Mouse (Mus musculus) gastrocnemius, postnatal 25 days (tissue): ENCODE results near the gene B4galnt3. TPM values are rescaled to one million over a fixed set of nuclear protein-coding genes. Genes with fewer than 3 reads are reported as not detected.

Experiments
- DNase-seq: peaks from one replicate; pipeline ENCODE4 v3.0.0; 2022
- total RNA-seq, 2 experiments: library from RNA; stranded (reverse); gene quantifications; 1 replicate in 1 of 2; 2 replicates in 1 of 2; pipeline ENCODE4 v1.2.3; 2021

Gene B4galnt3
- total RNA-seq, 2 experiments from 2014 or later = 1.4 to 1.5 TPM

GRCm38 (mm10) chr6:120185756-120186155, 108.6 kb downstream of the B4galnt3 start:
- DNase-seq = no peak

DNA sequence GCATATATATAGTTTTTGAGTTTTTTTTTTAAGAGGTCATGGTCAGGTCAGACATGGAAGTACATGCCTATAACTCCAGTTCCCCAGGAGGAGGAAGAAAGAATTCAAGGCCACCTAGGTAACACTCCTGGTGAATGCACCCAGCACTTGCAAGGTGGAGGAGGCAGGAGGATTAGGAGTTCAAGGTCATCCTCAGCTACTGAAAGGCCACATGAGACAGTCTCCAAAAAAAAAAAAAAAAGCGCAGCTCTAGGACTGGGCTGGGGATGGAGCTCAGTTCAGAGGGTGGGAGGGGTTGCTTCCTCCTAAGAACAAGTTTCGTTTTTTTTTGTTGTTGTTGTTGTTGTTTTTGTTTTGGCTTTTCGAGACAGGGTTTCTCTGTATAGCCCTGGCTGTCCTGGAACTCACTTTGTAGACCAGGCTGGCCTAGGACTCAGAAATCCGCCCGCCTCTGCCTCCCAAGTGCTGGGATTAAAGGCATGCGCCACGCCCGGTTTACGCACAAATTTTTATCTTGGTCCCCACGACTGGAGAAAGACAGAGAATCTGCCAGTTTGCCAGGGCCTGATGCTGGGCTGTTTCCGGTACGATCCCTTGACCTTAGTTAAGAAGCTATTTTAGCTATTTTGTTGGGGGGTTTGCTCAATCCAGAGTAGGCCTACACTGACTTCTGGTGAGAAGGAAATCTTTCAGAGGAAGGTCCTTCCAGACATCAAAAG, 109.2 kb downstream of the B4galnt3 start:
- DNase-seq = no peak

- DNase-seq = peak; percentile 65
These were observed 110.6 kb downstream of the B4galnt3 start for GRCm38 (mm10) chr6:120183771-120184170.

GRCm38 (mm10) chr6:120182160-120182559, 112.2 kb downstream of the B4galnt3 start:
- DNase-seq = peak; percentile 74

GRCm38 (mm10) chr6:120180492-120180891, 113.9 kb downstream of the B4galnt3 start:
- DNase-seq = no peak

DNA sequence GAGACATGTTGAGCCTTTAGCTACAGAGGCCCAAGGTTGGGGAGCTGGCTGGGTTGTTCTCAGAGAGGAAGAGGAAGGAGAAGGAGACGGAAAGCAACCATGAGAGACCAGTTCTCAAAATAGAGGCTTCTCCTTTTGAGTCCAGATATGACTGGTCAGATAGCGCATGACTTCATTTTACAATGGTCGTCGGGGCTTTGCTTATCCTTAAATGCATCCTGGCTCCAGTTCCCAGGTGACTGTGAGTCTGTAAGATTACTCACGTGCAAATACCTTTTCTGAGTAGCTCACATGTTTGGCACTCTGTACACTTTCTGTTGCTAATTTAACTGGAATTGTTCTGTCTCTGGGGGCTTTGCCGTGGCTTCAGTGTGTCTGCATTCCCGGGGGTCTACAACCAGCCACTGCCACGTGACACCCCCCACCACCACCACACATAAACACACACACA, 114.6 kb downstream of the B4galnt3 start:
- no peak for DNase-seq

- DNase-seq = no peak
These were observed 115.2 kb downstream of the B4galnt3 start for GRCm38 (mm10) chr6:120179044-120179755.

- DNase-seq = no peak
These were observed 118.7 kb downstream of the B4galnt3 start for GRCm38 (mm10) chr6:120175650-120176049.

- DNase-seq = peak; percentile 51
These were observed 119.7 kb downstream of the B4galnt3 start for GRCm38 (mm10) chr6:120174602-120175115.

DNA sequence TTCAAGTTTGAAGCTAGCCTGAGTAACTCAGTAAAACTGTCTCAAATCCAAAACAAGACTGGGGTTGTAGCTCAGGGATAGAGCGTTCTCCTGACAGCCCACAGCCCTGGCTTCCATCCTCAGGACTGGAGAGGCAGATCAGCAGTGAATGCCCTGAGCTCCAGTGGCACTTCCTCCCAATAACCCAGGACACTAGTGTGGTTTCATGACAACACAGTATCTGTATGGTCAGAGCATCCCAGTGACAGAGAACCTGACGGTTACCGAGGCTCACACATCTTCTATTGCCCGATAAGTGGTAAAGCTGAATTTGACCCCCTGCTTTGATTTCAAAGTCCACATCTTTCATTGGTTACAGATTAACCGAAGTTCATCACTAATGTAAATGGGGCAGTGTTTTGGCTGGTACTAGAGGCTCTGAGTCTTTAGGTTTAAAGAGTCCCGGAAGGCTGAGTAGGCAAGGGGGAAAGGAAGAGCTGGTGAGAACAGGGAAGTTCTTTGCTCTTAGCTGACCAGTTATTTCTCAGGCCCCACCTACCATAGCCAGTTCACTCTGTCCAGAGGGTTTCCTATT, 120.2 kb downstream of the B4galnt3 start:
- DNase-seq = no peak

GRCm38 (mm10) chr6:120172294-120173017, 121.9 kb downstream of the B4galnt3 start:
- no peak for DNase-seq

DNA sequence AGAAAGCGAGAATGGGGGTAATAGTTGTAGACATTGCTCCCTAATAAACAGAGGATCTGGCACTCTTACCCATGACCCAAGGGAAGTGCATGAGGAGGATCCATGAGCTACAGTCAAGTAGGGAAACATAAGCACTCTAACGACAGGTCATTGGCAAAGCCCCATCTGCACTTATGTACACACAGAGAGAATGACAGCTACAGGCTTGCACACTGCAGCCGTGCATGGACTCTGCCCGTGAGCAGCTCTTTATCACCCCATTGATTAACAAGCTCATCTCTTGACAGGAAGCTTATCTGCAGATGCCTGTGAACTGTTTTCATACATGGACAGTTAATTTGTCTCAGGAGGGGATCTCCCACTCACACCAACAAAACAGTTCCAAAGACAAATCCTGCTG, 126.8 kb downstream of the B4galnt3 start:
- no peak for DNase-seq

DNA sequence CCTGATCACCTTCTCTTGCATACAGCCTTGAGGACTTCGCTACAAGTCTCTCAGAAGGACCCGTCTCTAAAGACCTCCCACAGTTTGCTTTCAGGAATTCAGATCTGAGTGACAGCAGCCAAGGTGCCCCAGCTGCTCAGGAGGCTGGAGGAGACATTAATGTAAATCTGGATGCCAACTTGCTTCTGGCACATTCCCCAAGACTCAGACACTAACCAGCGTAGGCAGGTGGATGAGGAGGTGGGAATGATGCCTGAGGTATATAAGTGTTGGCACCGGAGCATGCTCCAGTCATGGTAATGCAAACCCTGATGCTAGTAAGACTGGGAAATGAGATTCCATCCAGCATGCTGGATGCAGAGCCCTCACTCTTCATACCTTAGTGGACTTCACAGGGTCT, 129.6 kb downstream of the B4galnt3 start:
- no peak for DNase-seq

DNA sequence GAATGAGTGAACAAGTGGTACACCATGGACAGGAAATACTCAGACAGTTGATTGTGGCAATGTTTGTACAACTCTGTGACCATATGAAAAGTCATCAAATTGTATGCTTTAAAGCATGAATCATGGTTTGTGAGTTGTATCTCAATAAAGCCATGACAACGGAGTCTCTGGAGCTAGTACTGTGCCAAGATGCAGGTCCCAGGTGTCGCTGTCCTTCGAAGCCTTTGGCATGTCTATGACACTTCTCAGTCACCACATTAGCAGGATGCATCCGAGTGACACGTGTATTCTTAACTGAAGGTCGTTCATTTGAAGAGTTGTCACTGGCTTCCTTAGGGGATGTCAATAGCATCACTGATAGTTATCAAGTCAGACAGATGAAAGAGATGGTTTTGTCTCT, 131.4 kb downstream of the B4galnt3 start:
- DNase-seq = no peak

- DNase-seq = peak; percentile 65
These were observed 135.0 kb downstream of the B4galnt3 start for GRCm38 (mm10) chr6:120159133-120159901.

DNA sequence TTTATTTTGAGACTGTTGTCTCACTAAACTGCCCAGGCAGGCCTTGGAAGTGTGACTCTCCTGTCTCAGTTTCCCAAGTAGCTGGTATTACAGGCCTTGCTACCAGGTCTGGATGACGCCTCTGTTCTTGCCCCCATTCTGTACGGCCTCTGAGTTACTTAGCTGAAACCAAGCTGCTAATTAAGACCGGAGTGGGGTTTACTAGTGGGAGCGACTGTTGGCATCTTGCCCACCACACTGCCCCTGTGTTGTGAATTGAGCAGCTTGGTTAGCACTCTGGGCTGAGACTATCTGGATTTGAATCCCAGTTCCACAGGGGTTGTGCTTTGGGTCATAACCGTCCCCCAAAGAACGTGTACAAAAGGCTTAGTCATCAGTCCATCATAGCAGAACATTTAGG, 136.9 kb downstream of the B4galnt3 start:
- no peak for DNase-seq

GRCm38 (mm10) chr6:120155510-120155909, 138.8 kb downstream of the B4galnt3 start:
- no peak for DNase-seq

DNA sequence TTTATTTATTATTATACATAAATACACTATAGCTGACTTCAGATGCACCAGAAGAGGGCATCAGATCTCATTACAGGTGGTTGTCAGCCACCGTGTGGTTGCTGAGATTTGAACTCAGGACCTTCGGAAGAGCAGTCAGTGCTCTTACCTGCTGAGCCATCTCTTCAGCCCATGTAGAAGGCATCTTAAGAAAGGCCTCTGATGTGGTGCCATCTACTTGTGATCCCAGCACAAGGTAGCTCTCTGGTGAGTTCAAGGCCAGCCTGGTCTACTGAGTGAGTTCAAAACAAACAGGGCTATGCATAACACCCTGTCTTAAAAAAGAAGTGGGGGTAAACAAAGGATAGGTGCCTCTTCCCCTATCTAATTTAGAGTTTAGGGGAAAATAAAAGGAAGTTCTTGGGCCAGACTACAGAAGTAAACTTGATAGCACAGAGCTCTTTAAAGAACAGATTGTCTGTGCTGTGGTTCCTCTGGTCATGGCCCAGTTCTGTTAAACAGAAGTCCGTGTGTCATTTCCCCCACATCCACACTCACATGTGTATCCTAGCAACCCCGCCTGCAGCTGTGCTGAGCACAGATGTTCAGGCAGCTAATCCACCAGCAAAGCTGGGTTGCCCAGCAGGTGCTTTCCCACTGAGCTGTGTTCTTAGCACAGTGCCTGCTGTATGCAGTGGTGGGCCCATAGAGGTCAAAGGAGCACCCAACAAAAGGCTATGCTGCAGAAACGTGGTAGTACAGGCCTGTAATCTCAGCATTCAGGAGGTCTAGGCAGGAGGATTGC, 139.6 kb downstream of the B4galnt3 start:
- peak; percentile 61 for DNase-seq
